Mouse (Mus musculus): ENCODE measurements around the gene Cxcl10. TPM values are rescaled to one million over a fixed set of nuclear protein-coding genes. Genes with fewer than 3 reads are reported as not detected.
A peak's percentile ranks its signal among the peaks of the same experiment; 100 is the strongest.

The Cxcl10 gene
- total RNA-seq, 1 experiment = 3.3 TPM

DNA sequence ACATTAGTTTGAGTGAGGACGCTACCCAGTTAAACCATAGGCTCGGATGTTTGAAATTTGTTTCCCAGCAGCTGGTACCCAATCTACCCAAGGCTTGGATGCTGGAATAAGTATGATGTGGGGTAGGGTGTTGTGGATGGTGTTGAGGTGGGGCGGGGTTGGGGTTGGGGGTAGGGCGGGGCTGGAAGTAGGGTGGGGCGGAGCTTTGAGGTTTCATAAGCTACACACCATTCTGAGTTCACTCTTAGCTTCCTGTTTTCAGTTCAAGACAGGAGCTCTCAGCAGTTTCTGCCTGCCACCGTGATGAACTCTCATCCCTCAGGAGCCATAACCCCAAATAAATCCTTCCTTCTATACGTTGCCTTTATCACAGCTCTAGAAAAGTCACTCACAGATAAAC, 30.6 kb downstream of the Cxcl10 start:
- no peak for DNase-seq (ENCODE audit: low read depth, low spot score)
- Histone ChIP-seq H3K4me1 (ENCODE audit: control insufficient read depth in 2 of 2, insufficient read depth in 2 of 2, low read length in 2 of 2, poor library complexity in 1 of 2) (no peaks in the 10 kb centered on the region), H3K4me3 (ENCODE audit: insufficient read depth in 1 of 2, low read depth in 1 of 2, low read length in 2 of 2, poor library complexity in 1 of 2, severe bottlenecking in 1 of 2) (no peak overlapping the region), H3K36me3 (ENCODE audit: control insufficient read depth, insufficient read depth, low read length, poor library complexity, severe bottlenecking) (no peaks in the 10 kb centered on the region), H3K9ac (ENCODE audit: insufficient read depth, low read depth, low read length, poor library complexity, severe bottlenecking) (no peak overlapping the region), H3K27ac (ENCODE audit: insufficient read depth, low read depth, low read length, poor library complexity, severe bottlenecking) (no peak overlapping the region), H3K9me3 (ENCODE audit: control insufficient read depth, insufficient read depth, low read depth, low read length) (0 out of 2 replicates have a peak, but pooled peaks cover 2% of the 10 kb centered on the region)
- in situ Hi-C loops (cut with MboI; ENCODE audit: low sequenced_read_pairs in 2 of 2, unreplicated experiment in 2 of 2) = no loop called here
- TF ChIP-seq HCFC1 (IDR thresholded peaks at IDR 0.05; ENCODE audit: borderline replicate concordance, insufficient read depth, low read length) (no peak), ZNF384 (IDR thresholded peaks at IDR 0.05; ENCODE audit: low read depth, low read length) (no peak), MAFK (IDR thresholded peaks at IDR 0.05; ENCODE audit: insufficient read depth, low read depth, low read length) (no peak), ZC3H11A (IDR thresholded peaks at IDR 0.05; ENCODE audit: borderline replicate concordance, low read depth, low read length) (no peak), CHD2 (IDR thresholded peaks at IDR 0.05; ENCODE audit: low read depth, low read length) (no peak)

DNA sequence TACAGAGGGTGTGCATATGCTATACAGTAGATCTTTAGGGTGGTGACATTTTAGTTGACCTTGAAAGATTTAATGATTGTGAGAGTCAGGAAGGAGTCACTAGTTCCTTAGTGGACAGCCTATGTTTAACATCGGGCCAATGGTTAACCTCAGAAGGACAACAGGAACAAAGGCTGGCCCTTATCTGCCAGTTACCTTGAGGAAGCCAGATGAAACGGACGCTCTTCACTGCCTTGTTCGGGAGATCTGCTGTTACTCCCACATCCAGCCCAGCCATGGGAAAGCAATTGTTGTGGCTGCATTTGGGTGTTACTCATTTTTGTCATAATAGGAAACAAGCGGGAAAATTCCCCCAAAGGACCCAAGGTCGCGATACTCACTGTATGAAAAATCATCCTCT, 34.9 kb downstream of the Cxcl10 start:
- in situ Hi-C loops (cut with MboI; ENCODE audit: low sequenced_read_pairs in 2 of 2, unreplicated experiment in 2 of 2) = no loop called here
- TF ChIP-seq CHD2 (IDR thresholded peaks at IDR 0.05; ENCODE audit: low read depth, low read length) (no peak), ZC3H11A (IDR thresholded peaks at IDR 0.05; ENCODE audit: borderline replicate concordance, low read depth, low read length) (no peak), MAFK (IDR thresholded peaks at IDR 0.05; ENCODE audit: insufficient read depth, low read depth, low read length) (no peak), HCFC1 (IDR thresholded peaks at IDR 0.05; ENCODE audit: borderline replicate concordance, insufficient read depth, low read length) (no peak), ZNF384 (IDR thresholded peaks at IDR 0.05; ENCODE audit: low read depth, low read length) (no peak)
- no peak overlapping the region for H3K9ac ChIP-seq (ENCODE audit: insufficient read depth, low read depth, low read length, poor library complexity, severe bottlenecking)
- no peak overlapping the region for H3K4me3 ChIP-seq (ENCODE audit: insufficient read depth in 1 of 2, low read depth in 1 of 2, low read length in 2 of 2, poor library complexity in 1 of 2, severe bottlenecking in 1 of 2)
- H3K9me3 ChIP-seq (ENCODE audit: control insufficient read depth, insufficient read depth, low read depth, low read length) = no peaks in the 10 kb centered on the region
- H3K27ac ChIP-seq (ENCODE audit: insufficient read depth, low read depth, low read length, poor library complexity, severe bottlenecking) = no peak overlapping the region
- peaks cover 0 to 2% of the 10 kb centered on the region in 2 experiments; a peak in 1 of 4 replicates for H3K4me1 ChIP-seq (ENCODE audit: control insufficient read depth in 2 of 2, insufficient read depth in 2 of 2, low read length in 2 of 2, poor library complexity in 1 of 2)
- H3K36me3 ChIP-seq (ENCODE audit: control insufficient read depth, insufficient read depth, low read length, poor library complexity, severe bottlenecking) = no peaks in the 10 kb centered on the region
- DNase-seq (ENCODE audit: low read depth, low spot score) = no peak

DNA sequence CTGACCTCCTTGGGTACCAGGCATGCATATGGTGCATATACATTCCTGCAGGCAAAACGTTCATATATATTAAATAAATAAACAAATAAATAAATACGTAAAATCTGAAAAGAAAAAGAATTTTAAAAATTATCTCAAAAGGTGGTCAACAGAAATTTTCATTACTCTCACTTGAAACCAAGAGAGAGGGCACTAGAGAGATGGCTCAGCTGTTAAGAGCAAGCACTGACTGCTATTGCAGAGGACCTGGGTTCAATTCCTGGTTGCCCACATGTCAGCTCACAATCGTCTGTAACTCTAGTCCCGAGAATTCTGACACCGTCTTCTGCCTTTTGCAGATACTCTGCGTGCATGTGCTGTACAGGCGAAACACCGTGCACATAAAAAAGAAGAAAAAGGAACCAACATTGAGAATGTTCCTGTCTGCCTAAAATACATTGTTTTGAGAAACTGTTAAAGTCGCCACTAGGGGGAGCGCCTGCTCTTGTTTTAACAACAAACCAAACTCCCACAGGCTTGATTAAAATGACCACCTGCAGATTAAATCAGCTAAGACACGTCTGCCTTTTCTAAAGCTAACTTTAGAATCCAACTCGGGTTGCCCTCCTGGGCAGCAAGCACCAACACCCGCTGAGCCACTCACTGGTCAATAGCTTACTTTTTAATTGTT, 36.5 kb downstream of the Cxcl10 start:
- TF ChIP-seq ZC3H11A (IDR thresholded peaks at IDR 0.05; ENCODE audit: borderline replicate concordance, low read depth, low read length) (no peak), ZNF384 (IDR thresholded peaks at IDR 0.05; ENCODE audit: low read depth, low read length) (no peak), MAFK (IDR thresholded peaks at IDR 0.05; ENCODE audit: insufficient read depth, low read depth, low read length) (no peak), CHD2 (IDR thresholded peaks at IDR 0.05; ENCODE audit: low read depth, low read length) (no peak), HCFC1 (IDR thresholded peaks at IDR 0.05; ENCODE audit: borderline replicate concordance, insufficient read depth, low read length) (no peak)
- Histone ChIP-seq H3K9me3 (ENCODE audit: control insufficient read depth, insufficient read depth, low read depth, low read length) (no peaks in the 10 kb centered on the region), H3K9ac (ENCODE audit: insufficient read depth, low read depth, low read length, poor library complexity, severe bottlenecking) (no peak overlapping the region), H3K4me1 (ENCODE audit: control insufficient read depth in 2 of 2, insufficient read depth in 2 of 2, low read length in 2 of 2, poor library complexity in 1 of 2) (peaks cover 3 to 4% of the 10 kb centered on the region in 2 experiments; a peak in 2 of 4 replicates), H3K27ac (ENCODE audit: insufficient read depth, low read depth, low read length, poor library complexity, severe bottlenecking) (no peak overlapping the region), H3K4me3 (ENCODE audit: insufficient read depth in 1 of 2, low read depth in 1 of 2, low read length in 2 of 2, poor library complexity in 1 of 2, severe bottlenecking in 1 of 2) (no peak overlapping the region), H3K36me3 (ENCODE audit: control insufficient read depth, insufficient read depth, low read length, poor library complexity, severe bottlenecking) (peaks cover 3% of the 10 kb centered on the region; the same call in 1 of the 2 replicates)
- DNase-seq (ENCODE audit: low read depth, low spot score) = peak; percentile 70
- in situ Hi-C loops (cut with MboI; ENCODE audit: low sequenced_read_pairs in 2 of 2, unreplicated experiment in 2 of 2) = no loop called here

DNA sequence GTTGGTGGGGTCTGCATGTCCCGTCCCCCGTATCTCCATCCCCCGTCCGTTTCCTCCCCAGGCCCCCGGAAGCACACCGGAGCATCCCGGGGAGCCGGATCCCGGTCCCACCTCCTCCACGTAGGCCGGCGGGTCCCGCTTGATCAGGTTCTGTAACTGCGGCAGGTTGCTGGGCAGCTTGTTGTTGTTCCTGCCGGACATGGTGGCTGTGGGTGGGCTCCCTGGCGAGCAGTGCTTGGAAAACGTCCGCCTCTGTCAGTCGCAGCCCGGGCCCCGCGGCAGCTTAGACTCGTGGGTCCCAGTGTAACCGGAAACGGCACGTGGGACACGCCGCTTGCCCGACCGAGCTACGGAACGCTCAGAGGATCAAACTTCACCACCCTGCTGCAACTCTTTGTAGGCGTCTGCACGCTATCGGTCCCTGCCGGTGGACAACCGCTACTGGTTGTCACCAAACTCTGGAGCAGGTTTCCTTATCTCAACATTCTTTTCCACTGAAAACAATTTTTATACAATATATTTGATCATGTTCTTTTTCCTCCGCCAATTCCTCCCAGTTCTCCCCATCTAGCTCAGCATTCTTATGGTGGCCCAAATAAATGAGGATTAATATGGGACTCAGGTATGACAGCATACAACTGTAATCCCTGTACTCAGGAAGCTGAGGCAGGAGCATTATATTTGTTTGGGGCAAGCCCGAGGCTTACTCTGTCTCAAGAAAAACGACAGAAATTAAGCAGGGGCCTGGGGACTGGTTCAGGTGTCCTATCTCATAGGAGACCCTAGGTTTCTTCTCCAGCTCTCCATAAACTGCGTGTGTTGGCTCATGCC, 38.8 kb downstream of the Cxcl10 start, which contains the start of gene Sdad1:
Gene Sdad1, minus strand, starts transcription at position 799 of the 831 bp plus-strand sequence.
- peaks cover 4 to 5% of the 10 kb centered on the region in 2 experiments; a peak in 2 of 4 replicates for H3K4me1 ChIP-seq (ENCODE audit: control insufficient read depth in 2 of 2, insufficient read depth in 2 of 2, low read length in 2 of 2, poor library complexity in 1 of 2)
- no peak for TF ChIP-seq CHD2 (IDR thresholded peaks at IDR 0.05; ENCODE audit: low read depth, low read length)
- peak; percentile 54; the same call in 1 of the 2 replicates for TF ChIP-seq HCFC1 (IDR thresholded peaks at IDR 0.05; ENCODE audit: borderline replicate concordance, insufficient read depth, low read length)
- peaks cover 13% of the 10 kb centered on the region for H3K36me3 ChIP-seq (ENCODE audit: control insufficient read depth, insufficient read depth, low read length, poor library complexity, severe bottlenecking)
- H3K27ac ChIP-seq (ENCODE audit: insufficient read depth, low read depth, low read length, poor library complexity, severe bottlenecking) = peak within 1 kb of the TSS; percentile 89
- no peaks in the 10 kb centered on the region for H3K9me3 ChIP-seq (ENCODE audit: control insufficient read depth, insufficient read depth, low read depth, low read length)
- H3K4me3 ChIP-seq (ENCODE audit: insufficient read depth in 1 of 2, low read depth in 1 of 2, low read length in 2 of 2, poor library complexity in 1 of 2, severe bottlenecking in 1 of 2) = peak within 1 kb of the TSS; percentile 99 to 100
- in situ Hi-C loops (cut with MboI; ENCODE audit: low sequenced_read_pairs in 2 of 2, unreplicated experiment in 2 of 2) = no loop called here
- peak; percentile 91 for DNase-seq (ENCODE audit: low read depth, low spot score)
- peak within 1 kb of the TSS; percentile 100 for H3K9ac ChIP-seq (ENCODE audit: insufficient read depth, low read depth, low read length, poor library complexity, severe bottlenecking)
